8 mouse cellular contexts compared by ENCODE assay signal in genomic region chr7:29071169-29071891, GRCm38 (mm10). TPM values are rescaled to one million over a fixed set of nuclear protein-coding genes. Genes with fewer than 3 reads are reported as not detected.
A peak's percentile ranks its signal among the peaks of the same experiment; 100 is the strongest.
DNase-seq lines count a peak whose midpoint lies in the region; ATAC-seq and TF ChIP-seq lines count a peak whose summit lies in the region.

No protein-coding gene starts in this region.

- ATAC-seq in heart, embryonic 12.5 days (ENCODE audit: insufficient number of reproducible peaks, low FRiP score), result peak; percentile 40; the same call in 1 of the 2 replicates
- peak; percentile 87 for ATAC-seq in hindbrain, embryonic 11.5 days (ENCODE audit: low FRiP score)
- ATAC-seq in limb, embryonic 15.5 days (ENCODE audit: insufficient number of reproducible peaks, low FRiP score, low TSS enrichment, low read depth), result no peak

- intact Hi-C loops in heart, adult 2 months (cut with DNase I), result no loop called here

- TF ChIP-seq POLR2A in heart, adult 2 months (IDR thresholded peaks at IDR 0.05; ENCODE audit: insufficient read depth, low read depth, low read length), result no peak
- TF ChIP-seq POLR2A in cortical plate, adult 2 months (IDR thresholded peaks at IDR 0.05; ENCODE audit: extremely low read depth, insufficient read depth, low read length), result no peak

- H3K27me3 ChIP-seq in heart, embryonic 12.5 days (replicated peaks), result peaks cover 91% of the 10 kb centered on the region
- peaks cover 9% of the 10 kb centered on the region for H3K27me3 ChIP-seq in heart, adult 2 months (ENCODE audit: control insufficient read depth, insufficient read depth, low read length)
- H3K27me3 ChIP-seq in hindbrain, embryonic 11.5 days (ENCODE audit: control insufficient read depth, insufficient read depth, low read length), result no peaks in the 10 kb centered on the region
- H3K27me3 ChIP-seq in limb, embryonic 15.5 days, result peaks cover 13% of the 10 kb centered on the region

- no peak overlapping the region for H3K27ac ChIP-seq in heart, embryonic 12.5 days (ENCODE audit: poor library complexity, severe bottlenecking)
- H3K27ac ChIP-seq in heart, adult 2 months, result no peak overlapping the region
- no peak overlapping the region for H3K27ac ChIP-seq in cortical plate, adult 2 months (ENCODE audit: insufficient read depth, low read length)
- peak overlapping the region; percentile 77 for H3K27ac ChIP-seq in hindbrain, embryonic 11.5 days (ENCODE audit: low read depth, low read length)
- no peak overlapping the region for H3K27ac ChIP-seq in limb, embryonic 15.5 days

- H3K79me2 ChIP-seq in heart, adult 2 months (replicated peaks; ENCODE audit: control insufficient read depth, insufficient read depth, low read length), result no peaks in the 10 kb centered on the region

- no peaks in the 10 kb centered on the region for H3K36me3 ChIP-seq in heart, embryonic 12.5 days
- H3K36me3 ChIP-seq in heart, adult 2 months (ENCODE audit: control insufficient read depth, insufficient read depth, low read length), result no peaks in the 10 kb centered on the region
- no peaks in the 10 kb centered on the region for H3K36me3 ChIP-seq in hindbrain, embryonic 11.5 days (ENCODE audit: control insufficient read depth, insufficient read depth, low read length)
- H3K36me3 ChIP-seq in limb, embryonic 15.5 days, result no peaks in the 10 kb centered on the region

- no peak for DNase-seq in heart, adult 2 months
- DNase-seq in hindbrain, embryonic 11.5 days (ENCODE audit: low spot score), result peak; percentile 77
- DNase-seq in right cerebral cortex, postnatal 4 days, result peak; percentile 57
- no peak for DNase-seq in cerebellum, adult 9-10 months
- no peak for DNase-seq in thymus, postnatal 14 days

- H3K4me3 ChIP-seq in heart, embryonic 12.5 days, result peak overlapping the region; percentile 34
- no peak overlapping the region for H3K4me3 ChIP-seq in heart, adult 2 months
- peak overlapping the region; percentile 9; the same call in 1 of the 2 replicates for H3K4me3 ChIP-seq in cortical plate, adult 2 months (ENCODE audit: insufficient read depth, low read length)
- H3K4me3 ChIP-seq in hindbrain, embryonic 11.5 days (ENCODE audit: low read depth, low read length), result peak overlapping the region; percentile 35
- peak overlapping the region; percentile 32 for H3K4me3 ChIP-seq in limb, embryonic 15.5 days

- no peak overlapping the region for H3K9ac ChIP-seq in heart, embryonic 12.5 days
- no peak overlapping the region for H3K9ac ChIP-seq in heart, adult 2 months (ENCODE audit: low read depth, low read length)
- peak overlapping the region; percentile 46 for H3K9ac ChIP-seq in hindbrain, embryonic 11.5 days (ENCODE audit: low read depth, low read length)
- no peak overlapping the region for H3K9ac ChIP-seq in limb, embryonic 15.5 days

- H3K4me1 ChIP-seq in heart, embryonic 12.5 days (replicated peaks), result peaks cover 7% of the 10 kb centered on the region; the same call in 1 of the 2 replicates
- no peaks in the 10 kb centered on the region for H3K4me1 ChIP-seq in heart, adult 2 months (ENCODE audit: control insufficient read depth, insufficient read depth, low read length)
- no peaks in the 10 kb centered on the region for H3K4me1 ChIP-seq in cortical plate, adult 2 months (ENCODE audit: control insufficient read depth, insufficient read depth, low read length)
- no peaks in the 10 kb centered on the region for H3K4me1 ChIP-seq in hindbrain, embryonic 11.5 days (replicated peaks; ENCODE audit: control insufficient read depth, insufficient read depth, low read length)
- H3K4me1 ChIP-seq in limb, embryonic 15.5 days, result peaks cover 7% of the 10 kb centered on the region

- TF ChIP-seq EP300 in heart, adult 2 months (IDR thresholded peaks at IDR 0.05; ENCODE audit: insufficient read depth, low read depth, low read length), result no peak

- peak overlapping the region; percentile 64 for H3K4me2 ChIP-seq in heart, embryonic 12.5 days
- peak overlapping the region; percentile 78 for H3K4me2 ChIP-seq in hindbrain, embryonic 11.5 days (replicated peaks; ENCODE audit: low read depth, low read length)
- H3K4me2 ChIP-seq in limb, embryonic 15.5 days, result peak overlapping the region; percentile 66

- TF ChIP-seq CTCF in heart, adult 2 months (IDR thresholded peaks at IDR 0.05), result no peak
- TF ChIP-seq CTCF in cortical plate, adult 2 months (IDR thresholded peaks at IDR 0.05; ENCODE audit: extremely low read depth, insufficient read depth, low read length), result no peak

- no peaks in the 10 kb centered on the region for H3K9me3 ChIP-seq in heart, embryonic 12.5 days (replicated peaks)
- no peaks in the 10 kb centered on the region for H3K9me3 ChIP-seq in hindbrain, embryonic 11.5 days (ENCODE audit: control insufficient read depth, low read length)
- H3K9me3 ChIP-seq in limb, embryonic 15.5 days, result no peaks in the 10 kb centered on the region

- WGBS in heart, embryonic 12.5 days, result 5% methylated on average over 42 of the region's 42 CpGs
- WGBS in heart, adult 2 months, result 7% methylated on average over 42 of the region's 42 CpGs
- 4% methylated on average over 41 of the region's 42 CpGs for WGBS in hindbrain, embryonic 11.5 days
- WGBS in limb, embryonic 15.5 days, result 9% methylated on average over 42 of the region's 42 CpGs

RNA-seq across cellular contexts. Expression of gene Ryr1, which starts 53.6 kb away (rescaled TPM):
- polyA plus RNA-seq in heart, embryonic 12.5 days (2016; fragmentation: Nextera tagmentation; extraction: Ambion mirVana), result 0.14 and 0.24 TPM in 2 replicates
- under 1 TPM; 0.08 to 0.18 TPM for total RNA-seq in heart, adult 2 months (2021)
- polyA plus RNA-seq in heart, adult 2 months (2012; rRNA removed), result under 0.01 and 0.06 TPM in 2 replicates
- polyA plus RNA-seq in cortical plate, adult 2 months (2012; rRNA removed), result 7.2 and 7.7 TPM in 2 replicates
- 1.1 and 1.5 TPM in 2 replicates for polyA plus RNA-seq in hindbrain, embryonic 11.5 days (2014; fragmentation: Nextera tagmentation; extraction: Ambion mirVana)
- 5.1 and 10.8 TPM in 2 replicates for polyA plus RNA-seq in limb, embryonic 15.5 days (2015; fragmentation: Nextera tagmentation; extraction: Ambion mirVana)

Comparison
In these comparisons a context has a peak if more than half of its experiments do, and no peak if none do; other contexts are left out.
1. DNase-seq: peak in hindbrain, embryonic 11.5 days (single experiment) and right cerebral cortex, postnatal 4 days (single experiment); none in heart, adult 2 months (0 of 2), cerebellum, adult 9-10 months (single experiment) and thymus, postnatal 14 days (single experiment).
2. Peak in every context shown above with its lines, with median percentiles within 50 percentile points of each other: H3K4me2 ChIP-seq.